Mouse (Mus musculus) ES-E14 (cell line): ENCODE results near the gene Hcfc1r1.

ENCODE experiments used
- CHD2 ChIP-seq: IDR thresholded peaks from 2 replicates; pipeline ENCODE4 v1.6.1; 2014; ENCODE audit warnings: mild to moderate bottlenecking, low read depth, low read length, inconsistent platforms
- HCFC1 ChIP-seq: IDR thresholded peaks from 2 replicates; pipeline ENCODE4 v1.6.1; 2012; ENCODE audit warnings: low read length, inconsistent platforms, borderline replicate concordance; ENCODE audit not compliant: insufficient read depth

GRCm38 (mm10) chr17:23660876-23661200, 12.6 kb upstream of the Hcfc1r1 start:
- no peak for TF ChIP-seq CHD2
- TF ChIP-seq HCFC1, result no peak
